In the genomic region with DNA sequence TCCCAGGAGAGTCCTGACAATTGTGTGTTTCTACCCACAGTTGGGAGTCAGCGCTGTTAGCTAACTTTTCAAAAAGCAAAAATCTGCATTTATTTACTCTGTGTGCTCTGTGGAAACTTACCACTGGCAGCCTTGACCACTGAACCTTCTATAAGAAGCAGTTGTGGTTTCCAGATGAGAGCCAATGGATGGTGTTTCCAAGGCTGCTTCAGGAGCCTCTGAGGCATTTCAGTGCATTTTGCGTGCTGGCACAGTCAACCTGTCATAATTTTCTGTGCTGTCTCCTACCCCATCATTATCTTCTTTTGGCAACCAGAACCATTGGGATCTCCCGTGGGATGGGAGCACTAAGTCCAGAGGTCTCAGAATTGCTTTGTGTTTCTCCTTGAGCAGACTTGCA, we compare ENCODE assay signal across 16 mouse cellular contexts.
"Had no signal": no experiment of that assay in that cellular context is flagged by ENCODE, and none has a peak within 500 bp of the region (broad histone marks: within the 10 kb centered on the region; RNA-seq: fewer than 3 reads in every experiment).

No protein-coding gene starts in this region.

- H3K27me3 ChIP-seq: neural tube, embryonic 13.5 days; neural tube, embryonic 15.5 days; stomach, embryonic 15.5 days had no signal

- H3K36me3 ChIP-seq: neural tube, embryonic 13.5 days; neural tube, embryonic 15.5 days; stomach, embryonic 15.5 days had no signal

- H3K4me3 ChIP-seq: neural tube, embryonic 13.5 days; neural tube, embryonic 15.5 days; stomach, embryonic 15.5 days had no signal

- DNase-seq: retina, postnatal 1 day; right cerebral cortex, adult 18-20 months; right cerebral cortex, postnatal 14 days; right cerebral cortex, postnatal 25 days; right cerebral cortex, postnatal 4 days; spleen, adult 18-20 months; thymus, adult 18-20 months; thymus, adult 2 months; thymus, postnatal 14 days; thymus, postnatal 25 days; thymus, postnatal 36 days; thymus, postnatal 4 days had no signal

- H3K4me1 ChIP-seq: neural tube, embryonic 13.5 days; neural tube, embryonic 15.5 days; stomach, embryonic 15.5 days had no signal

- H3K27ac ChIP-seq: neural tube, embryonic 13.5 days; neural tube, embryonic 15.5 days; stomach, embryonic 15.5 days; stomach, postnatal 0 days had no signal

- H3K9ac ChIP-seq: neural tube, embryonic 13.5 days; neural tube, embryonic 15.5 days; stomach, embryonic 15.5 days had no signal

- H3K9me3 ChIP-seq: neural tube, embryonic 13.5 days; neural tube, embryonic 15.5 days; stomach, embryonic 15.5 days had no signal

- H3K4me2 ChIP-seq: neural tube, embryonic 13.5 days; neural tube, embryonic 15.5 days; stomach, embryonic 15.5 days had no signal
